Mouse (Mus musculus) liver, embryonic 12.5 days (tissue): ENCODE data around the gene Hnrnpl. TPM values are rescaled to one million over a fixed set of nuclear protein-coding genes. Genes with fewer than 3 reads are reported as not detected.

Experiments
- ATAC-seq: fragments of 200-750 bp; cut with Nextera tagmentation; 2 replicates; pipeline ENCODE4 v1.8.0; 2017; ENCODE audit warnings: moderate number of reproducible peaks, mild to moderate bottlenecking, moderate library complexity
- H3K27ac ChIP-seq: fragments of 300-500 bp; sonication (generic); 2 replicates; pipeline ENCODE4 v1.5.1; 2016; ENCODE audit warnings: mild to moderate bottlenecking
- H3K27me3 ChIP-seq: fragments of 300-500 bp; sonication (generic); replicated peaks from 2 replicates; pipeline ENCODE4 v1.6.1; 2016; ENCODE audit warnings: mild to moderate bottlenecking, moderate library complexity
- H3K36me3 ChIP-seq: fragments of 300-500 bp; sonication (generic); 2 replicates; pipeline ENCODE4 v1.6.1; 2016; ENCODE audit warnings: mild to moderate bottlenecking, moderate library complexity
- H3K4me1 ChIP-seq: fragments of 300-500 bp; sonication (generic); 2 replicates; pipeline ENCODE4 v1.6.1; 2016
- H3K4me2 ChIP-seq: fragments of 300-500 bp; sonication (generic); 2 replicates; pipeline ENCODE4 v1.6.1; 2016; ENCODE audit warnings: mild to moderate bottlenecking, moderate library complexity
- H3K4me3 ChIP-seq: fragments of 300-500 bp; sonication (generic); 2 replicates; pipeline ENCODE4 v1.5.1; 2016; ENCODE audit warnings: mild to moderate bottlenecking, moderate library complexity
- H3K9ac ChIP-seq: fragments of 300-500 bp; sonication (generic); 2 replicates; pipeline ENCODE4 v1.6.1; 2016; ENCODE audit warnings: mild to moderate bottlenecking, moderate library complexity
- H3K9me3 ChIP-seq: fragments of 300-500 bp; sonication (generic); replicated peaks from 2 replicates; pipeline ENCODE4 v1.6.1; 2016; ENCODE audit warnings: mild to moderate bottlenecking, moderate library complexity
- WGBS: fragments of 180-500 bp; shearing (Covaris S2); methylation state at CpG from one replicate; pipeline ENCODE4 v1.1.7; 2016; ENCODE audit not compliant: insufficient replicate concordance; 5-methylcytosine and 5-hydroxymethylcytosine counted together
- polyA plus RNA-seq: library from polyadenylated mRNA; unstranded; fragments of >200 nt; fragmentation: Nextera tagmentation; extraction: Ambion mirVana; gene quantifications from 2 replicates; pipeline ENCODE4 v1.2.1, GENCODE M21; 2016

The Hnrnpl gene
- polyA plus RNA-seq, 1 experiment from 2014 or later: 186 TPM

DNA sequence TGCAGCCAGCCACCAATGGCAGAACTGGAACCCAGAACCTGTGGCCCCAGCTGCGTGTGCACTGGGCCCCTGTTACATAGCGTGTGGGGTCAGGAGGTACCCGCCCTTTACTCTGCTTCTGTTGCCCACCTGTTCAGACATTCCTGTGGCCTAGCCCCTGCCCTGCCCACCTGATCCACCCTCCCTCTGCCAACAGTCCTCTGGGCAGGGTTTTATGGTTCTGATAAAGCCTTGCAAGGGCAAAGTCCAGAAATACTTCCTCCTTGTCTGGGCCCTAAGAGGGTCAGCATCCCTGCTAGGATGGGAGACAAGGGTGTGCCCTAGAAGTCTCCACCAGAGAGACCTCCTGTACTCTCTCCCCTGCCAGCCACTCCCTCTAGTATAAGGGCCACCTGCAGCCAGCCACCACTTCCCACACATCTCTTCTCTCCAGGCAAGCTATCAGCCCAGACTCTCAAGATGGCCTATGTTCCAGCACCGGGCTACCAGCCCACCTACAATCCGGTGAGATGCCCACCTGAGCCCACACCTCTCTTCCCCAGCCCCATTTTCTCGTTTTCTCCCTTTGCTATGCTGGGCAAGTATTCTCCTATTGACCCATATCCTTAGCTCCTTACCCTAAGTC is 25.5 kb downstream of the Hnrnpl start, which contains the start of gene Lgals4:
Lgals4 (plus strand) TSS at position 132 of the 625 bp plus-strand sequence.
- no peak within 1 kb of the TSS for H3K9ac ChIP-seq
- H3K4me3 ChIP-seq: no peak within 1 kb of the TSS
- WGBS: 64% methylated on average over 6 of the region's 6 CpGs
- peaks cover 29% of the 10 kb centered on the region for H3K36me3 ChIP-seq
- H3K9me3 ChIP-seq: no peaks in the 10 kb centered on the region
- no peak within 1 kb of the TSS for H3K4me2 ChIP-seq
- H3K27ac ChIP-seq: no peak within 1 kb of the TSS
- H3K4me1 ChIP-seq: peaks cover 33% of the 10 kb centered on the region
- no peaks in the 10 kb centered on the region for H3K27me3 ChIP-seq
- ATAC-seq: no peak

DNA sequence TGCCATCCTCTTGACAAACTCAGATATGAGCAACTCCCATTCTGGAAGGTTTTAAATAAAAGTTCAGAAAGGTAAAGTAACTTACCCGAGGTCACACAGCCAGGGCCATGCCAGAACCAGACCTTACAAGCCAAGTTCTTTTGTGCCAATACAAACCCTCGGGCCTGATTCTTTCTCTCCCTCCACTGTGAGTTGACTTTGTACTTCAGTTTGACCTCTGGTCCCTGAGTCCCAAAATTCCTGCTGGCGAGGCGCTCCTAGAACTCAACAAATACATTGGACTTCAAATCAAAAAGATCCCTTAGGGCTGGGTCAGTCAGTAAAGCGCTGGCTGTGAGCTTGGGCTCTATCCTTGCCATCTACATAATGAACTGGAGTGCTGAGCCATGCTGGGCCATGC is 28.6 kb downstream of the Hnrnpl start:
- Histone ChIP-seq H3K9me3 (no peaks in the 10 kb centered on the region), H3K4me3 (no peak overlapping the region), H3K36me3 (peaks cover 2% of the 10 kb centered on the region), H3K27ac (no peak overlapping the region), H3K4me2 (no peak overlapping the region), H3K4me1 (peaks cover 11% of the 10 kb centered on the region), H3K27me3 (no peaks in the 10 kb centered on the region; the same call in 1 of the 2 replicates), H3K9ac (no peak overlapping the region)
- ATAC-seq: no peak
- 63% methylated on average over 5 of the region's 5 CpGs for WGBS

- H3K4me3 ChIP-seq: no peak overlapping the region
- no peaks in the 10 kb centered on the region for H3K36me3 ChIP-seq
- no peak for ATAC-seq
- H3K9ac ChIP-seq: no peak overlapping the region
- 69% methylated on average over 9 of the region's 9 CpGs for WGBS
- H3K27me3 ChIP-seq: no peaks in the 10 kb centered on the region; the same call in 1 of the 2 replicates
- no peak overlapping the region for H3K4me2 ChIP-seq
- H3K27ac ChIP-seq: no peak overlapping the region
- H3K9me3 ChIP-seq: no peaks in the 10 kb centered on the region
- H3K4me1 ChIP-seq: 0 out of 2 replicates have a peak, but pooled peaks cover 4% of the 10 kb centered on the region
These were observed 30.0 kb downstream of the Hnrnpl start for GRCm38 (mm10) chr7:28838331-28838730.

DNA sequence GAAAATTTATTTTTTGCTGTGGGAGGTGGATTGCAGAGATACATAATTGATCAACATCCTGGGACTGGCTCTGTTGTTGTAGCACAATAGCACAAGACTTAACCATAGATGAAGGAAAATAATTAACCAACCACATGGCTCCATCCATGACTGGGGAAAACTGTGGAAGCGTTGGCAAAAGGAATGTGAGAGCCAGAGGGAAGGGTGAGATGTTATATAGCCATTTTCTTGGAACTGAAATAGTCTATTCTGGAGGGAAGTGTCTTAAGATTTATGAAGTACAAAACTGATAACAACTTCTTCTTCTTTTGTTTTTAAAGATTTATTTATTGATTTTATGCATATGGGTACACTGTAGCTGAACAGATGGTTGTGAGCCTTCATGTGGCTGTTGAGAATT is 38.9 kb downstream of the Hnrnpl start:
- WGBS: 79% methylated on average over 1 of the region's 1 CpGs
- no peak overlapping the region for H3K4me2 ChIP-seq
- no peak for ATAC-seq
- H3K9ac ChIP-seq: no peak overlapping the region
- no peak overlapping the region for H3K4me3 ChIP-seq
- H3K36me3 ChIP-seq: no peaks in the 10 kb centered on the region
- H3K9me3 ChIP-seq: no peaks in the 10 kb centered on the region
- 0 out of 2 replicates have a peak, but pooled peaks cover 5% of the 10 kb centered on the region for H3K4me1 ChIP-seq
- no peak overlapping the region for H3K27ac ChIP-seq
- H3K27me3 ChIP-seq: 0 out of 2 replicates have a peak, but pooled peaks cover 11% of the 10 kb centered on the region

GRCm38 (mm10) chr7:28849700-28850236 is 41.4 kb downstream of the Hnrnpl start:
- no peaks in the 10 kb centered on the region for H3K36me3 ChIP-seq
- ATAC-seq: no peak
- no peak overlapping the region for H3K27ac ChIP-seq
- H3K4me1 ChIP-seq: 0 out of 2 replicates have a peak, but pooled peaks cover 5% of the 10 kb centered on the region
- no peaks in the 10 kb centered on the region for H3K9me3 ChIP-seq
- WGBS: 24% methylated on average over 1 of the region's 1 CpGs
- H3K9ac ChIP-seq: no peak overlapping the region
- H3K27me3 ChIP-seq: 0 out of 2 replicates have a peak, but pooled peaks cover 11% of the 10 kb centered on the region
- no peak overlapping the region for H3K4me3 ChIP-seq
- no peak overlapping the region for H3K4me2 ChIP-seq

GRCm38 (mm10) chr7:28850642-28851041 is 42.3 kb downstream of the Hnrnpl start:
- Histone ChIP-seq H3K4me3 (no peak overlapping the region), H3K4me1 (0 out of 2 replicates have a peak, but pooled peaks cover 5% of the 10 kb centered on the region), H3K9me3 (no peaks in the 10 kb centered on the region), H3K9ac (no peak overlapping the region), H3K27me3 (0 out of 2 replicates have a peak, but pooled peaks cover 11% of the 10 kb centered on the region), H3K4me2 (no peak overlapping the region), H3K27ac (no peak overlapping the region), H3K36me3 (no peaks in the 10 kb centered on the region)
- ATAC-seq: no peak
- WGBS: 47% methylated on average over 4 of the region's 4 CpGs

DNA sequence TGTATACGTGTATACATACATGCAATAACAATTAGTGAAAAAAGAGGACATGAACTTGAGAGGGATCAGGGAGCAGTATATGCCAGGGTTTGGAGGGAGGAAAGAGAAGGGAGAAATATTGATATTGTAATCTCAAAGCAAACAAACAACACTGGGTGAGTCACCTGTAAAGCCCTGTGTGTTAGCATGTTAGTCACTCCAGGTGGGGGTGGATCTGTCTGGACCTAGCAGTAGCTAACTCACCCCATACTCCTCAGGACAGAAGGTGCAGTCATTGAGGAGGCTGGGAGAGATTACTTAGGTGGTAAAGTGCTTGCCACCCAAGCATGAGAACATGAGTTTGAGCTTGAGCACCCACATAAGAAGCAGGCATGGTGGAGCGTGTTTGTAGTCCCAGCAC is 51.6 kb downstream of the Hnrnpl start:
- H3K4me1 ChIP-seq: peaks cover 13% of the 10 kb centered on the region
- H3K36me3 ChIP-seq: no peaks in the 10 kb centered on the region
- no peak overlapping the region for H3K27ac ChIP-seq
- H3K27me3 ChIP-seq: 0 out of 2 replicates have a peak, but pooled peaks cover 2% of the 10 kb centered on the region
- no peak overlapping the region for H3K4me2 ChIP-seq
- H3K9me3 ChIP-seq: peaks cover 5% of the 10 kb centered on the region; the same call in 1 of the 2 replicates
- no peak overlapping the region for H3K4me3 ChIP-seq
- ATAC-seq: no peak
- WGBS: 76% methylated on average over 2 of the region's 2 CpGs
- H3K9ac ChIP-seq: no peak overlapping the region

DNA sequence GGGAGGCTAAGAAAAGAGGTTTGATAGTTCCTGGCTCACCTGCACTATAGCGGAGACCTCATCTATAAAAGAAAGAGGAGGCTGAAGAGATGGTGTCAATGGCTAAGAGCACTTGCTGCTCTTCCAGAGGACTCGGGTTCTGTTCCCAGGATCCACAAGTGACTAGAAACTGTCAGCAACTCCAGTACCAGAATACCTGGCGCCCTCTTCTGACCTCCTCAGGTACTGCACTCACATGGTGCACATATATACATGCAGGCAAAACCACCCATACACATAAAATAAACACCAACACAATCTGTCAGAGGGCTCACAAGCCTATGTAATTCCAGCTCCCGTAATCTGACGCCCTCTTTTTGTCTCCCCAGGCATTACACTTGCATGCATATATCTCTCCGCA is 52.6 kb downstream of the Hnrnpl start:
- ATAC-seq: no peak

DNA sequence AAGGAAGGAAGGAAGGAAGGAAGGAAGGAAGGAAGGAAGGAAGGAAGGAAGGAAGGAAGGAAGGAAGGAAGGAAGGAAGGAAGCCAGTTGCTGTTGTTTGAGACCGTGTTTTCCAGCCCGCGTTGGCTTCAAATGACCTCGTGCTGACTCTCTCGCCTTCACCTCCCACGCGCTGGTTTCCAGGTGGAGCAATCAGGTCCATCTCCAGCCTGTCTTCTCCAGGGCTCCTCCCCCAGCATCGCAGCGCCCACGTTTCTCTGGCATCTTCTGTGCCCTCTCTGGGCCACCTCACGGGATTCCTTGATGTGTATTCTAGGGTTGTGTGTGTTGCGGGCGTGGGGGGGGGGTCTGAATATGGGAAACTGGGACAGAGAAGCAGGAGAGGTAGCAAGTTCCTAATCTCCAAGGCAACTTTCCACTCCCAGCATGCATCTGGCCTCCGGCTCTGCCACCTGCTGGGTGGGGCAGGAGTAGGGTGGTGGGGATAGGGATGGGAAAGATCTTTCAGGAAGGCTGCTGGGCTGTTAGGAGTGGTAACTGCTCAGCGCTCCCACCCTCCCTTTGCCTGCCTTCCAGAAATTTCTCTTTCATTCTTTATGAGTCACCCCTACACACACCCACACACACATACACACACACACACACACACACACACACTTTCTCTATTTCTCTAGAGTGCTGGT is 54.6 kb downstream of the Hnrnpl start:
- peaks cover 39% of the 10 kb centered on the region for H3K4me1 ChIP-seq
- no peak overlapping the region for H3K4me2 ChIP-seq
- H3K9ac ChIP-seq: no peak overlapping the region
- 0 out of 2 replicates have a peak, but pooled peaks cover 2% of the 10 kb centered on the region for H3K27me3 ChIP-seq
- no peak overlapping the region for H3K27ac ChIP-seq
- H3K36me3 ChIP-seq: no peaks in the 10 kb centered on the region
- WGBS: 67% methylated on average over 15 of the region's 15 CpGs
- no peak overlapping the region for H3K4me3 ChIP-seq
- ATAC-seq: no peak
- H3K9me3 ChIP-seq: peaks cover 5% of the 10 kb centered on the region; the same call in 1 of the 2 replicates

More for the DNA sequence above, 52.6 kb downstream of the Hnrnpl start:
- H3K27me3 ChIP-seq: 0 out of 2 replicates have a peak, but pooled peaks cover 2% of the 10 kb centered on the region
- 75% methylated on average over 6 of the region's 6 CpGs for WGBS
- no peak overlapping the region for H3K27ac ChIP-seq
- H3K9ac ChIP-seq: no peak overlapping the region
- no peak overlapping the region for H3K4me3 ChIP-seq
- H3K36me3 ChIP-seq: no peaks in the 10 kb centered on the region
- no peak overlapping the region for H3K4me2 ChIP-seq
- H3K9me3 ChIP-seq: peaks cover 5% of the 10 kb centered on the region; the same call in 1 of the 2 replicates
- peaks cover 22% of the 10 kb centered on the region for H3K4me1 ChIP-seq

GRCm38 (mm10) chr7:28863540-28863939 is 55.2 kb downstream of the Hnrnpl start, which contains the start of gene Lgals7:
Gene Lgals7, plus strand, starts transcription at chr7:28863853.
- Histone ChIP-seq H3K9ac (no peak within 1 kb of the TSS), H3K4me1 (peaks cover 39% of the 10 kb centered on the region), H3K9me3 (peaks cover 5% of the 10 kb centered on the region; the same call in 1 of the 2 replicates), H3K4me3 (no peak within 1 kb of the TSS), H3K4me2 (no peak within 1 kb of the TSS), H3K27ac (no peak within 1 kb of the TSS), H3K36me3 (no peaks in the 10 kb centered on the region), H3K27me3 (0 out of 2 replicates have a peak, but pooled peaks cover 2% of the 10 kb centered on the region)
- 69% methylated on average over 6 of the region's 6 CpGs for WGBS
- no peak for ATAC-seq

DNA sequence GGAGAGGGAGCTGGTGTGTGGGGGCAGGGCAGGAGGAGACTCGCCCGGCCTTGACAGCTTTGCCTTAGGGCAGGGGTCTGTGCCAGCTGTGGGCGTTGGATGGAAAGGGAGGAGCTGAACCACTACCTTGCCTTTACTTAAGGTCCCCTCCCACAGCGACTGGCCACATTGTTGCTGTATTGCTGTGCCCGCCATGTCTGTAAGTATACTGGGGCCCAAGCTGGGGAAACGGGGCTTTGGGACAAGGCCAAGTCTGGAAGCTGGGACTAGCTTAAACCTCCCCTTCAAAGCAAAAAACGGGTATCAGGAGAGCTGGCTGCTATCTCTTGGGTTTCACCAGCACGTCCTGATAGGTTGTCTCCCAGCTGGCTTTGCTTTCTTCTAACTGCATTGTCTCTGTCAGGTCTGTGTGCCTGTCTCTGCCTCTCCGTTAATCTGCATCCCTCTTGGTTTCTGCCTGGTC is 56.0 kb downstream of the Hnrnpl start:
- Histone ChIP-seq H3K4me1 (peaks cover 39% of the 10 kb centered on the region), H3K4me2 (no peak overlapping the region), H3K36me3 (no peaks in the 10 kb centered on the region), H3K9ac (no peak overlapping the region), H3K27ac (no peak overlapping the region), H3K27me3 (0 out of 2 replicates have a peak, but pooled peaks cover 2% of the 10 kb centered on the region), H3K9me3 (peaks cover 5% of the 10 kb centered on the region; the same call in 1 of the 2 replicates), H3K4me3 (no peak overlapping the region)
- WGBS: 48% methylated on average over 9 of the region's 9 CpGs
- ATAC-seq: no peak
